Mouse (Mus musculus): ENCODE data around the gene Setd4.

DNA sequence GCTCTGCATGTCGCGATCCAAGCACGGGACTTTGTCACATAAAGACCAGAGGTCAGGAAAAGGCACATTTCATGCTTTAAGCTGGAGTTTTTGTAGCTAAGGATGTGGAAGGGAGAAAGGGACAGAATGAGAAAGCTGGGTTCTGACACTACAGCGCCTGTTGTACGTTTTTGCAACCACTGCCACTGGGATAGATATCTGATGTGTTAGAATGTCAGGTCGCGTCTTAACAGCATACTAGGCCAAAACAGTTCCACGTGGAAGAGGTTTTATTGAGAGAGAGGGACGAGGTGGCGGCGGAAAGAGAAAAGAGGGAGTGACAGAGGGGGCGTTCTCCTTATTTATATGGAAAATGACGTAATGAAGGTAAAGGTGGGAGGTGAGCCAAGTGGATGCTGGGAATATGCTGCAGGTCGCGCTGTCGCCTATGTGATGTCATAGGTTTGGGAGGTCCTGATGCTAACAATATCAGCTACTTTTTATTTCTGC lies 662 bp upstream of the Setd4 start:
- no peak for TF ChIP-seq CTCF (IDR thresholded peaks at IDR 0.05; ENCODE audit: extremely low read depth, insufficient read depth, low read length)
- 0 out of 2 replicates have a peak, but pooled peaks have one; percentile 28 for TF ChIP-seq POLR2A (IDR thresholded peaks at IDR 0.05; ENCODE audit: extremely low read depth, insufficient read depth, low read length)

All from cortical plate, adult 2 months (tissue).